Mouse (Mus musculus): Measurements from ENCODE around the gene Gm10282.

GRCm38 (mm10) chr8:72270606-72271005 lies 34.5 kb downstream of the Gm10282 start:
- no peak for TF ChIP-seq CTCF (IDR thresholded peaks at IDR 0.05; ENCODE audit: low read depth, low read length)
- no peak for TF ChIP-seq POLR2A (IDR thresholded peaks at IDR 0.05; ENCODE audit: borderline replicate concordance, low read depth, low read length)
